Mouse (Mus musculus) adipose tissue, adult 10 weeks (tissue): ENCODE measurements around the gene Cd2bp2. TPM values are rescaled to one million over a fixed set of nuclear protein-coding genes. Genes with fewer than 3 reads are reported as not detected.

Source experiments
- polyA plus RNA-seq: library from polyadenylated mRNA; stranded (reverse); fragments of 350-450 nt; fragmentation: Illumina TruSeq; extraction: RNeasy Lipid Tissue Mini Kit (QIAGEN cat#74804); gene quantifications from one replicate; pipeline ENCODE4 v1.2.3, GENCODE M21; 2014; ENCODE audit warnings: low read depth, low replicate concordance

The Cd2bp2 gene
- 52.6 TPM for polyA plus RNA-seq

DNA sequence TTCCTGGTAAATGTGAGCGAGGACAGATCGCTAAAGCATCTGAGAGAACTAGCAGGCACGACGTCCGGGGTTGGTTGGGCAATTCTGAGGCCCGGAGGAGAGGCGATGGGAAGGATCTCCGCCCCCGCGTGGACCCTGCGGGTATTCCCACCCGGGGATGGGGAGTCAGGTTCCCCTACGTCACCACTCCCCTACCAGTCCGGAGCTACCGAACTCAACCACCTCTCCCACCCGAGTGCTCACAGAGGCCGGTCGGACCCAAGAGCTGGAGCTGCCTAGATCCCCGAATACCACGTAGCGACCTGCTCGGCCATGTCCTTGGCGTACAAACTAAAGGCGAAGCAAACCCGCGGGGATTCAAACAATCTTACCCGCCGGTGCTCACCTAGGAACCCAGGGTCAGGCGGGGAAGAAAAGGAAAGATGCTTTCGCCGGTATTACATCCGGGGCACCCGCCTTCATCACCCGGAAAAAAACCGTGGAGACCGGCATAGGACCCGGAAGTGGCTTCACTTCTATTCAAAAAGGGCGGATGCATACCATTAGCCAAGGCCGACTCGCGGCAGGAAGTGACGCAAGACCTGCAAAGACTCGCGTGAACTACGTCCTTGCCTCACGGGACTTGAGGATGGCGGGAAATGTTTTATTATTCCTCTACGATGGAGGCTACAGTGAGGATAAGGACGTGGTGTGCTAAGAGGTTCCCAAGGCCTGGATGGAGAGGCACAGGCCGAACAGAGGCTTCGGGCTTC, at the start of gene Cd2bp2:
Cd2bp2 (minus strand) TSS at position 507 of the 752 bp plus-strand sequence.

DNA sequence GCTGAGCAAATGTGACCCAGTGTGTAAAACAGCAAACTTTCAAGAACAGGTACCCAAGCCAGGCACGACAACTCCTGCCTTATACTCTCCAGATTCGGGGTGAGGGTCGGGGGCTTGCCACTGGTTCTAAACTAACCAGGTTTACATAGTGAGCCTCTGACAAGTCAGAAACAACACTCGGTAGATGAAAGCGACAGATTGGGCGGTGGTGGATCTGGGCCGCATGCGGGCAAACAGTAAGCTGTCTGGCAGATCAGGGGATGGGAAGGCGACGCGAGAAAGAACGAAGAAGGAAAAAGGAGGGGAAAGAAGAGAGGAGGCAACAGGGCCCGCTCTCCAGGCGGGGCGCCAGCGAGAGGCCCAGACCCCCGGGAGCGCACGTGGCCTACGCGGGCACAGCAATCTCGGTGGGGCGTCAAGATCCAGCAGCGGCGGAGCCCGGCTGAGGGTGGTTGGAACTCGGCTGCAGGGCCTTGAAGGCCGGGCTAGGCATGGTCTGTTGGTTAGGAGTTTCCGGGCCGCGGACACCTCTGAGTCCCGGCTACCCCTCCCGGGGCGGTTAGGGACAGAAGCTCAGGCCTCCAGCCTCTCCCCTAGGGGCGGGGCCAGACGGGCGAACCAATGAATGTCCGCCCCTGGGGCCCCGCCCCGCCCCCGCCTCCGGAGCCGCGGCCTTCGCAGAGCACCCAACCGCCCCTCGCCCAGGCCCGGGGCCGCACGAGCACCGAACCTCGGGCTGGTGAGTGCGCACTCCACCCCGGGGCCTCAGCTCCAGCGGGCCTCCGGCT, 48.2 kb upstream of the Cd2bp2 start, which contains the start of gene Zfp771:
Zfp771 (plus strand) TSS at position 405 of the 788 bp plus-strand sequence.

DNA sequence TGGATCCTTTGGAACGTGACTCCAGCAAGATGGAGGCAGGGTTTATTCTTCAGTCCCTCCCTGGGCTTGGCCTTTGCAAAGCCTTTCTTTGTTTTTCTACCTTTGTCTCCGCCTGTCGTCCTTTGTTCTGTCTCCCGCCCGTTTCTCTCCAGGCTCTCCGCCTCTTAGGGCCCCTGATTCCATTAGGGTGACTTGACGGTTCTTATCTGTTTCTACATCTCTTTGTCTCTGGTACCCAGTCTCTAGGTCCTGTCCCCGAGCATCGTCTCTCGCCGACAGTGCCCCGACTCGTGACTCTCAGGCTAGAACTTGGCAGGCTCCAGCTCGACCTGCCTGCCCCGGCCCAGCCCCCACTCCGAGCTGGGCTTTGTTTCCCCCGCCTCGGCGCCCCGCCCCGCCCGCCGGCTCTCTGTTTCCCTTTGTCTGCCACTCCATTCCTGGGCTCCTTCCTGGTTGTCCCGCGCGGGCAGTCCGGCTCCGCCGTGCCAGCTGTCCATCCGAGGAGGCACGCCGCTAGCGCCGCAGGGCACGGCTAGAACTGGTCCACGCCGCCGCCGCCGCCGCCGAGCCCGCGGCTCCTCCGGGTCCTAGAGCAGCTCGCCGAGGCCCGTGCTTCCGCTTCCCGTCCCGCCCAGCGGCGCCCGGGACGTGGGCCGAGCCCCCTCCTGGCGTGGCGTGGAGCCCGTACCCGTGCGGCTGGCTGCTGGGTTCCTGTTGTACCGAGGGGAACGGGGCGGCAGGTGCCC, 36.9 kb upstream of the Cd2bp2 start, which contains the start of the genes Zfp553 and Sept1:
Zfp553 (plus strand) TSS at position 440 of the 746 bp plus-strand sequence.
Sept1 (minus strand) TSS at position 509 of the 746 bp plus-strand sequence.

DNA sequence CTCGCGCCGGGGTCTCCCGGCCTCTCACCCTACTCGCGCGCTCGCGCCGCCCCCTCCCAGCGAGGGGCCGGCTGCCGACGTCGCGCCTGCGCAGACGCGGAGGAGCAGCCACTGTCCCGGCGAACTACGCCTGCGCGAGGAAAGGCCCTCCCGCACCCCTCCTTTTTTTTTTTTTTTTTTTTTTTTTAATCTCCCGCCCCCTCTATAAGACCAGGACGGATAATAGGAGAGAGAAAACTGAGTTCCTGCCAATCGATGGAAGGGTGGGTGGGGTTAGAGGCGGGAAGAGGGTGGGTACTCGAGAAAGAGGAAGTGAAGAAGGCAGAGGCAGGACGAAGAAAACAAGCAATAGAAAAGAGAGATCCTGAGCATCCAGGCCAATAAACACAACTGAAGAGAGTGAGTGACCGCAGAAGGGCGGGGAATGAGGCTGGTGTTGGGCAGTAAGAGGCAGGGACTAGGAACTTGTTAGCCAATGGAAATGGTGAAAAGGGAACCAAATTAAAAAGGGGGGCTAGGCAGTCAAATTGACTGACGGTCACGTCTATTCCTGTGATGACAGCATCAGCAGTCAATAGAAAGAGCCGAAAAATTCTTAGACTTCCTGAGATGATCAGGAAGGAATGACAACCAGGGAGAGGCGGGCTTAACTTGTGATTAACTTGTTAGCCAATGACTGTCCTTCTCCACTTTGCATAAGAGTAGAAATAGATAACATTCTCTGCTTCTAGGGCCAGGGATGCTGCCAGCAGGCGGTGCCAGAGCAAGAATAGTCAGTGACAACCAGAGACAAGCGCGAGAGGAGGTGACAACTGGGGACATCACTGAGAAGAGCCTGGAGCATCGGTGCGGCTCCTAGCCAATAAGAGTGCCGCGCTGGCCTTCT, 12.9 kb upstream of the Cd2bp2 start, which contains the start of gene Mylpf:
Mylpf (plus strand) TSS at position 338 of the 886 bp plus-strand sequence.

DNA sequence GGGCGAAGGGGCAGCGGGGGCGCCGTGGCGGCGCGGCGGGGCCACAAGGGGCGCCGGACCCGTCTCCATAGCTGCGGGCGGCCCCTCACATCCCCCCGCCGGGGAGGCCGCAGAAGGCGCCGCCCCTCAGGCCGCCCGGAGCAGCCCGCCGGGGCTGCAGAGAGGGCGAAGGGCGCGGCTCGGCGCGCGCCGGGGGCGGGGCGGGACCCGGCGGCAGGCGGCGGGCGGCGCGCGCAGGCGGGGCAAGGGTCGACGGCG, 12.4 kb upstream of the Cd2bp2 start, which contains the start of gene Tbc1d10b:
Tbc1d10b (minus strand) TSS at position 174 of the 258 bp plus-strand sequence.

Other genes with a start within 250 kb of the Cd2bp2 start
- 0.30 TPM for gene Asphd1, start 246.5 kb downstream of the Cd2bp2 start, polyA plus RNA-seq
- gene Sez6l2, start 245.5 kb downstream of the Cd2bp2 start, polyA plus RNA-seq = 1.5 TPM
- 96.0 TPM for gene Cdipt, start 220.1 kb downstream of the Cd2bp2 start, polyA plus RNA-seq
- 29.3 TPM for gene Cdiptos, start 220.0 kb downstream of the Cd2bp2 start, polyA plus RNA-seq
- gene Mvp, start 181.4 kb downstream of the Cd2bp2 start, polyA plus RNA-seq = 50.9 TPM
- 1.6 TPM for gene Pagr1b, start 179.6 kb downstream of the Cd2bp2 start, polyA plus RNA-seq
- gene Pagr1a, start 178.7 kb downstream of the Cd2bp2 start, polyA plus RNA-seq = not detected
- gene Gm42742, start 175.0 kb downstream of the Cd2bp2 start, polyA plus RNA-seq = 26.3 TPM
- gene Prrt2, start 174.8 kb downstream of the Cd2bp2 start, polyA plus RNA-seq = 2.7 TPM
- gene Maz, start 169.0 kb downstream of the Cd2bp2 start, polyA plus RNA-seq = 78.3 TPM
- gene Kif22, start 153.6 kb downstream of the Cd2bp2 start, polyA plus RNA-seq = 3.2 TPM
- gene Zg16, start 108.7 kb downstream of the Cd2bp2 start, polyA plus RNA-seq = 1.4 TPM
- 12.4 TPM for gene AI467606, start 104.7 kb downstream of the Cd2bp2 start, polyA plus RNA-seq
- 1.2 TPM for gene Qprt, start 73.8 kb downstream of the Cd2bp2 start, polyA plus RNA-seq
- gene Spn, start 58.2 kb downstream of the Cd2bp2 start, polyA plus RNA-seq = 1.4 TPM
- gene Tbc1d10b, start 12.4 kb upstream of the Cd2bp2 start, polyA plus RNA-seq = 27.7 TPM
- 4.2 TPM for gene Mylpf, start 12.8 kb upstream of the Cd2bp2 start, polyA plus RNA-seq
- gene Zfp553, start 37.0 kb upstream of the Cd2bp2 start, polyA plus RNA-seq = 14.2 TPM
- gene Sept1, start 37.1 kb upstream of the Cd2bp2 start, polyA plus RNA-seq = 11.1 TPM
- 20.6 TPM for gene Zfp771, start 48.2 kb upstream of the Cd2bp2 start, polyA plus RNA-seq
- 31.2 TPM for gene Dctpp1, start 64.7 kb upstream of the Cd2bp2 start, polyA plus RNA-seq
- gene Sephs2, start 78.0 kb upstream of the Cd2bp2 start, polyA plus RNA-seq = 34.8 TPM
- 2.5 TPM for gene Itgal, start 100.2 kb upstream of the Cd2bp2 start, polyA plus RNA-seq
- gene Zfp768, start 149.5 kb upstream of the Cd2bp2 start, polyA plus RNA-seq = 16.7 TPM
- 6.3 TPM for gene Zfp747, start 180.0 kb upstream of the Cd2bp2 start, polyA plus RNA-seq
- gene 9130019O22Rik, start 191.1 kb upstream of the Cd2bp2 start, polyA plus RNA-seq = 4.3 TPM
- gene E430018J23Rik, start 197.6 kb upstream of the Cd2bp2 start, polyA plus RNA-seq = 8.3 TPM
- 6.0 TPM for gene Zfp764, start 210.8 kb upstream of the Cd2bp2 start, polyA plus RNA-seq
- 13.5 TPM for gene Zfp688, start 226.0 kb upstream of the Cd2bp2 start, polyA plus RNA-seq